Comparison of ENCODE assay signal across 8 mouse cellular contexts in genomic region chr10:94230172-94230981, GRCm38 (mm10). TPM values are rescaled to one million over a fixed set of nuclear protein-coding genes. Genes with fewer than 3 reads are reported as not detected.
DNase-seq lines count a peak whose midpoint lies in the region; ATAC-seq and TF ChIP-seq lines count a peak whose summit lies in the region.
"Had no signal": no experiment of that assay in that cellular context is flagged by ENCODE, and none has a peak within 500 bp of the region (broad histone marks: within the 10 kb centered on the region; RNA-seq: fewer than 3 reads in every experiment).

No protein-coding gene starts in this region.

- WGBS in forebrain, embryonic 16.5 days = 15% methylated on average over 19 of the region's 19 CpGs

- H3K4me3 ChIP-seq in forebrain, embryonic 16.5 days (replicated peaks; ENCODE audit: low read length) = no peak overlapping the region
- peak overlapping the region; percentile 16 for H3K4me3 ChIP-seq in left cerebral cortex, adult 2 months
- H3K4me3 ChIP-seq: myocyte had no signal

- intact Hi-C loops in left cerebral cortex, adult 2 months (cut with DNase I) = no loop called here

- H3K27ac ChIP-seq in forebrain, embryonic 16.5 days (ENCODE audit: low read length) = no peak overlapping the region
- H3K27ac ChIP-seq in left cerebral cortex, adult 2 months = no peak overlapping the region

- peak; percentile 85 for ATAC-seq in forebrain, embryonic 16.5 days

- peak overlapping the region; percentile 22 for H3K4me2 ChIP-seq in forebrain, embryonic 16.5 days (ENCODE audit: low read length)

- no peaks in the 10 kb centered on the region for H3K36me3 ChIP-seq in forebrain, embryonic 16.5 days (ENCODE audit: control insufficient read depth, insufficient read depth)

- H3K4me1 ChIP-seq in forebrain, embryonic 16.5 days (replicated peaks; ENCODE audit: control insufficient read depth, insufficient read depth, low read length) = peaks cover 10% of the 10 kb centered on the region; the same call in 1 of the 2 replicates

- H3K9me3 ChIP-seq in forebrain, embryonic 16.5 days (ENCODE audit: control insufficient read depth, low read length) = no peaks in the 10 kb centered on the region

- no peak for TF ChIP-seq CTCF in left cerebral cortex, adult 2 months (IDR thresholded peaks at IDR 0.05)

- DNase-seq in cerebellum, adult 9-10 months = peak; percentile 30
- peak; percentile 36 to 46 for DNase-seq in left cerebral cortex, adult 2 months (ENCODE audit: extremely low spot score in 1 of 2, low spot score in 2 of 2)
- peak; percentile 82 for DNase-seq in retina, postnatal 1 day
- DNase-seq in MN1 (ENCODE audit: low spot score) = no peak
- no peak for DNase-seq in spleen, postnatal 4 days (ENCODE audit: low spot score in 2 of 2)
- no peak for DNase-seq in thymus, postnatal 36 days

- H3K9ac ChIP-seq in forebrain, embryonic 16.5 days (replicated peaks; ENCODE audit: low read depth, low read length) = no peak overlapping the region

- no peaks in the 10 kb centered on the region for H3K27me3 ChIP-seq in forebrain, embryonic 16.5 days (replicated peaks; ENCODE audit: control insufficient read depth, insufficient read depth, low read length)

RNA-seq across cellular contexts. Expression of gene Ndufa12, which starts 31.9 kb away (rescaled TPM):
- 273 and 291 TPM in 2 replicates for polyA plus RNA-seq in forebrain, embryonic 16.5 days (2015; fragmentation: Nextera tagmentation; extraction: Ambion mirVana)
- total RNA-seq in left cerebral cortex, adult 2 months (2021) = 100 to 1,000 TPM; 218 to 239 TPM

Comparison
In these comparisons a context has a peak if more than half of its experiments do, and no peak if none do; other contexts are left out.
1. DNase-seq: peak in cerebellum, adult 9-10 months (single experiment), left cerebral cortex, adult 2 months (2 of 2) and retina, postnatal 1 day (single experiment); none in MN1 (single experiment), spleen, postnatal 4 days (0 of 2) and thymus, postnatal 36 days (0 of 2).